Mouse (Mus musculus) neural tube, embryonic 11.5 days (tissue): ENCODE measurements around the gene Palmd. TPM values are rescaled to one million over a fixed set of nuclear protein-coding genes. Genes with fewer than 3 reads are reported as not detected.
A peak's percentile ranks its signal among the peaks of the same experiment; 100 is the strongest.

Source experiments
- ATAC-seq: fragments of 200-750 bp; cut with Nextera tagmentation; 2 replicates; pipeline ENCODE4 v1.8.0; 2017; ENCODE audit warnings: moderate number of reproducible peaks, mild to moderate bottlenecking, moderate TSS enrichment, moderate library complexity; ENCODE audit not compliant: insufficient read depth, low FRiP score, low TSS enrichment
- DNase-seq: peaks from one replicate; pipeline ENCODE4 v3.0.0-alpha.2; 2015; ENCODE audit warnings: low spot score
- H3K27ac ChIP-seq: fragments of 300-500 bp; sonication (generic); 2 replicates; pipeline ENCODE4 v1.5.1; 2014; ENCODE audit warnings: low read depth, mild to moderate bottlenecking, low read length
- H3K27me3 ChIP-seq: fragments of 300-500 bp; sonication (generic); 2 replicates; pipeline ENCODE4 v1.6.1; 2014; ENCODE audit warnings: mild to moderate bottlenecking, low read length, mixed read lengths; ENCODE audit not compliant: control insufficient read depth, insufficient read depth
- H3K36me3 ChIP-seq: fragments of 300-500 bp; sonication (generic); 2 replicates; pipeline ENCODE4 v1.6.1; 2014; ENCODE audit warnings: mild to moderate bottlenecking, low read length, moderate library complexity, mixed read lengths; ENCODE audit not compliant: control insufficient read depth, insufficient read depth
- H3K4me1 ChIP-seq: fragments of 300-500 bp; sonication (generic); 2 replicates; pipeline ENCODE4 v1.6.1; 2014; ENCODE audit warnings: low read length, mixed read lengths; ENCODE audit not compliant: control insufficient read depth, insufficient read depth
- H3K4me2 ChIP-seq: fragments of 300-500 bp; sonication (generic); 2 replicates; pipeline ENCODE4 v1.6.1; 2014; ENCODE audit warnings: low read depth, mild to moderate bottlenecking, moderate library complexity
- H3K4me3 ChIP-seq: fragments of 300-500 bp; sonication (generic); 2 replicates; pipeline ENCODE4 v1.5.1; 2014; ENCODE audit warnings: low read depth, low read length
- H3K9ac ChIP-seq: fragments of 300-500 bp; sonication (generic); 2 replicates; pipeline ENCODE4 v1.6.1; 2014; ENCODE audit warnings: mild to moderate bottlenecking, low read length
- H3K9me3 ChIP-seq: fragments of 300-500 bp; sonication (generic); 2 replicates; pipeline ENCODE4 v1.6.1; 2016; ENCODE audit warnings: low read length; ENCODE audit not compliant: control insufficient read depth
- WGBS: fragments of 180-500 bp; shearing (Covaris S2); extraction: QIAGEN DNeasy Blood & Tissue Kit; methylation state at CpG from one replicate; pipeline ENCODE4 v1.1.7; 2014; 5-methylcytosine and 5-hydroxymethylcytosine counted together
- polyA plus RNA-seq: library from polyadenylated mRNA; unstranded; fragments of >200 nt; fragmentation: Nextera tagmentation; extraction: Ambion mirVana; gene quantifications from 2 replicates; pipeline ENCODE4 v1.2.1, GENCODE M21; 2014

Gene Palmd
- polyA plus RNA-seq, 1 experiment from 2014 or later = 8.3 TPM

DNA sequence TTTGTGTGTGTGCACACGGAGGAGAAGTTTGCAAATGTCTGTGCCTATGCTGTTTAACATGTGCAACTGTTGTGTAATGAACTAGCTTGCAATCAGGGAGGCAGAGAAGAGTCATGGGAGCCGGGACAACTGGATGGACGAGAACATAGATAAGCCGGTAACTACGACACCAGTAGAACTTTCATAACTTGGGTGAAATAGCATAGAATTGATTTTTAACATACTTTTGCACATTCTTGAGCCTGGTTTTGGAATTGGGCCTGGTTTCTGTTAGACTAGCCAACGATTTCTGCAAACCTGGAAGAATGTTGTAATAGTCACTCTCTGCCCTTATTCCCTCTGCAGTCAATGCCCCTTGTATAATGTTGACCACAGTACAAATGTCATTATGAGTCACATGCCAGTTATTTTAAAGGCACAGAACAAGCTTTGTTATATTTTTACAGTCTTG lies 18.1 kb downstream of the Palmd start:
- Histone ChIP-seq H3K4me1 (no peaks in the 10 kb centered on the region), H3K9ac (no peak overlapping the region), H3K36me3 (no peaks in the 10 kb centered on the region), H3K4me2 (no peak overlapping the region), H3K27ac (no peak overlapping the region), H3K9me3 (no peaks in the 10 kb centered on the region), H3K4me3 (no peak overlapping the region), H3K27me3 (no peaks in the 10 kb centered on the region)
- ATAC-seq (no peak), DNase-seq (no peak)
- 94% methylated on average over 6 of the region's 6 CpGs for WGBS

DNA sequence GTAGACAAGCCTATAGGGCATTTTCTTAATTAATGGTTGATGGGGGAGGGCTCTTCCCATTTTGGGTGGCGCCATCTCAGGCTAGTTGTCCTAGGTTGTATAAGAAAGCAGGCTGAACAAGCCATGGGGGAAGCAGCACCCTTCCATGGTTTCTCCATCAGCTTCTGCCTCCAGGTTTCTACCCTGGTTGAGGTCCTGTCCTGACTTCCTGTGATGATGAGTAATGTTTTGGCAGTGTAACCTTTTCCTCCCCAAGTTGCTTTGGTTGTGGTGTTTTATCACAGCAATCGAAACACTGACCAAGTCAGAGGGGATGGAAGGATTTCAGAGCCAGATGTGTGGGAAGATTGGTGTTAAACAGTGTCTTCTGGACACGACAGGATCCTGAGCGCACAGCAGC lies 22.3 kb downstream of the Palmd start:
- H3K9ac ChIP-seq = no peak overlapping the region
- H3K27me3 ChIP-seq = no peaks in the 10 kb centered on the region
- H3K4me2 ChIP-seq = no peak overlapping the region
- H3K9me3 ChIP-seq = no peaks in the 10 kb centered on the region
- H3K36me3 ChIP-seq = no peaks in the 10 kb centered on the region
- H3K27ac ChIP-seq = no peak overlapping the region
- 88% methylated on average over 4 of the region's 4 CpGs for WGBS
- DNase-seq = no peak
- no peak overlapping the region for H3K4me3 ChIP-seq
- no peak for ATAC-seq
- no peaks in the 10 kb centered on the region for H3K4me1 ChIP-seq

GRCm38 (mm10) chr3:116943422-116943821 lies 25.4 kb downstream of the Palmd start:
- Histone ChIP-seq H3K9me3 (no peaks in the 10 kb centered on the region), H3K4me1 (no peaks in the 10 kb centered on the region), H3K36me3 (no peaks in the 10 kb centered on the region), H3K27me3 (no peaks in the 10 kb centered on the region), H3K4me3 (no peak overlapping the region), H3K4me2 (no peak overlapping the region), H3K27ac (no peak overlapping the region), H3K9ac (no peak overlapping the region)
- DNase-seq (no peak), ATAC-seq (no peak)
- 82% methylated on average over 4 of the region's 4 CpGs for WGBS

DNA sequence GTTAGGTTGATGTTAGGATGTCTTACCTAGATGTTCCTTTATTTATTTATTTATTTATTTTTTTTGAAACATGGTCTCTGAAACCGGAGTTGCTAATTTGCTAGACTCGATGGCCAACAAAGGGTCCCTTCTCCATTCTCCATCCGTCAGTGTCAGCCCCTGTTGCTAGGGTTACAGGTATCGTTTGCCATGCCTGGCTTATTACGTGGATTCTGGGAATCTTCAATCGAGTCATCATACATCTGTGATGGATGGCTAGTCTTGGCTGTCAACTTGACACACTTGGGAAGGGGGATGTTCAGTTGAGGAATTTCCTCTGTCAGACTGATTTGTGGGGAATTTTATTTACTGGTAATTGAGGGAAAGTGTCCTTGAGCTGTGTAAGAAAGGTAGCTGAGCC lies 26.0 kb downstream of the Palmd start:
- H3K27ac ChIP-seq = no peak overlapping the region
- no peaks in the 10 kb centered on the region for H3K4me1 ChIP-seq
- no peaks in the 10 kb centered on the region for H3K27me3 ChIP-seq
- no peak for DNase-seq
- no peak for ATAC-seq
- H3K9ac ChIP-seq = no peak overlapping the region
- WGBS = 60% methylated on average over 6 of the region's 6 CpGs
- H3K9me3 ChIP-seq = no peaks in the 10 kb centered on the region
- no peaks in the 10 kb centered on the region for H3K36me3 ChIP-seq
- H3K4me3 ChIP-seq = no peak overlapping the region
- no peak overlapping the region for H3K4me2 ChIP-seq

- Histone ChIP-seq H3K4me2 (no peak overlapping the region), H3K4me1 (no peaks in the 10 kb centered on the region), H3K27ac (no peak overlapping the region), H3K36me3 (no peaks in the 10 kb centered on the region), H3K9ac (no peak overlapping the region), H3K27me3 (no peaks in the 10 kb centered on the region), H3K4me3 (no peak overlapping the region), H3K9me3 (no peaks in the 10 kb centered on the region)
- DNase-seq (no peak), ATAC-seq (no peak)
- 88% methylated on average over 1 of the region's 1 CpGs for WGBS
Observed at GRCm38 (mm10) chr3:116941559-116942117, 27.1 kb downstream of the Palmd start.

DNA sequence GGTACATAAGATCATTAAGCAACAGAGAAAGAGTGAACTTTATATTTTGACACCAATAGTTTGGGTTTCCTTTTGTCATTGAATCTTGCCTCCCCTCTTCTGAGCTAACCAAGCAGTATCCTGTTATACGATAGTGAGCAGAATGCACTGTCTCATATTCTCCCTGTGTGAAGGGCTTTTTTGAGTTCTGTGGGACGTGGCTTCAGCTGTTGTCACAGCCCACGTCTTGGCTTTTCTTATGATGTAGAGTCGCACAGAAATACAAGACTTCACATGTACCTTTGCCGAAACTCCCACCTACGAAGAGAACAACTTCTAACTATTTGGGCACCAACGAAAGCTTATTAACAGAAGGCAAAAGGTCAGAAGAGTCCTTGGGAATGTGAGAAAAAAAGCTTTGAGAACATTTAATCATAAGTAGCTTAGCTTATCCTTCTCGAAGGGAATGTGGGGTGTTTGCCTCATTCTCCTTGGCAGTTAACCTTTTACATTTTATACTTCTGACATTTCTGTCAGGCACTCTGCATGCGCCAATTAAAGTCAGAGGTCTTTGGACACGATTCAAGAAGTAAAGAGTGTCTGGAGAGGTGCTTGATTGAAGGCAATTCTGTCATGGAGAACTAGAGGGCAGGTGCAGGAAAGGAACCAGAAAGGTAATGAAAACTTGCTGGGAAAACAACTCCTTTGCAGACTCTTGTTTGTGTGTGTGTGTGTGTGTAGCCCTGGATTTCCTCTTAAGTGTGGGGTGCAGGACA lies 27.8 kb downstream of the Palmd start:
- no peak overlapping the region for H3K9ac ChIP-seq
- H3K4me2 ChIP-seq = no peak overlapping the region
- H3K27ac ChIP-seq = no peak overlapping the region
- WGBS = 82% methylated on average over 10 of the region's 10 CpGs
- H3K27me3 ChIP-seq = no peaks in the 10 kb centered on the region
- H3K36me3 ChIP-seq = no peaks in the 10 kb centered on the region
- no peaks in the 10 kb centered on the region for H3K4me1 ChIP-seq
- no peak for DNase-seq
- no peak overlapping the region for H3K4me3 ChIP-seq
- ATAC-seq = no peak
- H3K9me3 ChIP-seq = no peaks in the 10 kb centered on the region

- Histone ChIP-seq H3K4me3 (no peak overlapping the region), H3K4me1 (no peaks in the 10 kb centered on the region), H3K36me3 (no peaks in the 10 kb centered on the region), H3K9ac (no peak overlapping the region), H3K9me3 (no peaks in the 10 kb centered on the region), H3K27me3 (no peaks in the 10 kb centered on the region), H3K4me2 (no peak overlapping the region), H3K27ac (no peak overlapping the region)
- WGBS = 74% methylated on average over 4 of the region's 4 CpGs
- ATAC-seq (0 out of 2 replicates have a peak, but pooled peaks have one; percentile 31), DNase-seq (no peak)
Observed at GRCm38 (mm10) chr3:116936934-116937691, 31.7 kb downstream of the Palmd start.

GRCm38 (mm10) chr3:116933158-116933557 lies 35.6 kb downstream of the Palmd start:
- 82% methylated on average over 1 of the region's 1 CpGs for WGBS
- no peak overlapping the region for H3K27ac ChIP-seq
- H3K4me3 ChIP-seq = no peak overlapping the region
- H3K36me3 ChIP-seq = no peaks in the 10 kb centered on the region
- no peak overlapping the region for H3K4me2 ChIP-seq
- H3K9ac ChIP-seq = no peak overlapping the region
- no peaks in the 10 kb centered on the region for H3K27me3 ChIP-seq
- no peaks in the 10 kb centered on the region for H3K9me3 ChIP-seq
- no peaks in the 10 kb centered on the region for H3K4me1 ChIP-seq
- DNase-seq = no peak
- ATAC-seq = no peak
